Mouse (Mus musculus): ENCODE measurements at regions not wholly inside any gene's neighbourhood (a gene's known extent, or its start where the extent isn't known, plus 50 kb on each side); places are given as distances from the start of the nearest gene placed in this dataset.

- Histone ChIP-seq H3K36me3 (no peaks in the 10 kb centered on the region), H3K4me2 (replicated peaks) (no peak overlapping the region), H3K27ac (replicated peaks) (no peak overlapping the region), H3K4me1 (no peaks in the 10 kb centered on the region), H3K4me3 (replicated peaks) (no peak overlapping the region), H3K9ac (no peak overlapping the region), H3K27me3 (no peaks in the 10 kb centered on the region), H3K9me3 (replicated peaks) (no peaks in the 10 kb centered on the region)
- WGBS = 66% methylated on average over 22 of the region's 22 CpGs
- ATAC-seq (ENCODE audit: insufficient number of reproducible peaks, low FRiP score, low TSS enrichment, low read depth) = no peak
These were observed 384.4 kb downstream of the Zfp536 start for GRCm38 (mm10) chr7:37388843-37389702.

GRCm38 (mm10) chr7:37389703-37390087 is 383.7 kb downstream of the Zfp536 start:
- no peak for ATAC-seq (ENCODE audit: insufficient number of reproducible peaks, low FRiP score, low TSS enrichment, low read depth)
- no peak overlapping the region for H3K4me2 ChIP-seq (replicated peaks)
- no peaks in the 10 kb centered on the region for H3K36me3 ChIP-seq
- WGBS = 88% methylated on average over 2 of the region's 2 CpGs
- H3K27ac ChIP-seq (replicated peaks) = no peak overlapping the region
- no peak overlapping the region for H3K4me3 ChIP-seq (replicated peaks)
- no peak overlapping the region for H3K9ac ChIP-seq
- H3K4me1 ChIP-seq = no peaks in the 10 kb centered on the region
- no peaks in the 10 kb centered on the region for H3K27me3 ChIP-seq
- H3K9me3 ChIP-seq (replicated peaks) = no peaks in the 10 kb centered on the region

- Histone ChIP-seq H3K27ac (replicated peaks) (no peak overlapping the region), H3K4me1 (no peaks in the 10 kb centered on the region), H3K4me2 (replicated peaks) (no peak overlapping the region), H3K4me3 (replicated peaks) (no peak overlapping the region), H3K36me3 (no peaks in the 10 kb centered on the region), H3K9me3 (replicated peaks) (no peaks in the 10 kb centered on the region), H3K9ac (no peak overlapping the region), H3K27me3 (no peaks in the 10 kb centered on the region)
- ATAC-seq (ENCODE audit: insufficient number of reproducible peaks, low FRiP score, low TSS enrichment, low read depth) = no peak
- 92% methylated on average over 7 of the region's 7 CpGs for WGBS
These were observed 383.2 kb downstream of the Zfp536 start for GRCm38 (mm10) chr7:37390271-37390670.

- no peak for ATAC-seq (ENCODE audit: insufficient number of reproducible peaks, low FRiP score, low TSS enrichment, low read depth)
- H3K36me3 ChIP-seq = no peaks in the 10 kb centered on the region
- H3K27me3 ChIP-seq = no peaks in the 10 kb centered on the region
- no peaks in the 10 kb centered on the region for H3K4me1 ChIP-seq
- H3K9ac ChIP-seq = no peak overlapping the region
- H3K4me3 ChIP-seq (replicated peaks) = no peak overlapping the region
- H3K4me2 ChIP-seq (replicated peaks) = no peak overlapping the region
- H3K27ac ChIP-seq (replicated peaks) = no peak overlapping the region
- H3K9me3 ChIP-seq (replicated peaks) = no peaks in the 10 kb centered on the region
- WGBS = 89% methylated on average over 6 of the region's 6 CpGs
These were observed 381.3 kb downstream of the Zfp536 start for GRCm38 (mm10) chr7:37392122-37392521.

- H3K4me3 ChIP-seq (replicated peaks) = no peak overlapping the region
- no peak overlapping the region for H3K27ac ChIP-seq (replicated peaks)
- no peak for ATAC-seq (ENCODE audit: insufficient number of reproducible peaks, low FRiP score, low TSS enrichment, low read depth)
- no peak overlapping the region for H3K9ac ChIP-seq
- no peaks in the 10 kb centered on the region for H3K36me3 ChIP-seq
- no peaks in the 10 kb centered on the region for H3K27me3 ChIP-seq
- no peak overlapping the region for H3K4me2 ChIP-seq (replicated peaks)
- 86% methylated on average over 8 of the region's 8 CpGs for WGBS
- H3K9me3 ChIP-seq (replicated peaks) = no peaks in the 10 kb centered on the region
- no peaks in the 10 kb centered on the region for H3K4me1 ChIP-seq
These were observed 380.8 kb downstream of the Zfp536 start for GRCm38 (mm10) chr7:37392604-37393003.

GRCm38 (mm10) chr7:37393071-37393470 is 380.4 kb downstream of the Zfp536 start:
- H3K4me1 ChIP-seq = no peaks in the 10 kb centered on the region
- H3K27ac ChIP-seq (replicated peaks) = no peak overlapping the region
- H3K27me3 ChIP-seq = no peaks in the 10 kb centered on the region
- no peak for ATAC-seq (ENCODE audit: insufficient number of reproducible peaks, low FRiP score, low TSS enrichment, low read depth)
- 64% methylated on average over 3 of the region's 3 CpGs for WGBS
- H3K4me3 ChIP-seq (replicated peaks) = no peak overlapping the region
- no peak overlapping the region for H3K9ac ChIP-seq
- no peak overlapping the region for H3K4me2 ChIP-seq (replicated peaks)
- no peaks in the 10 kb centered on the region for H3K36me3 ChIP-seq
- no peaks in the 10 kb centered on the region for H3K9me3 ChIP-seq (replicated peaks)

GRCm38 (mm10) chr7:37394965-37395426 is 378.4 kb downstream of the Zfp536 start:
- 61% methylated on average over 8 of the region's 8 CpGs for WGBS
- no peak for ATAC-seq (ENCODE audit: insufficient number of reproducible peaks, low FRiP score, low TSS enrichment, low read depth)
- no peak overlapping the region for H3K27ac ChIP-seq (replicated peaks)
- no peaks in the 10 kb centered on the region for H3K36me3 ChIP-seq
- no peaks in the 10 kb centered on the region for H3K4me1 ChIP-seq
- H3K4me3 ChIP-seq (replicated peaks) = no peak overlapping the region
- no peaks in the 10 kb centered on the region for H3K9me3 ChIP-seq (replicated peaks)
- H3K9ac ChIP-seq = no peak overlapping the region
- H3K4me2 ChIP-seq (replicated peaks) = no peak overlapping the region
- no peaks in the 10 kb centered on the region for H3K27me3 ChIP-seq

- WGBS = 66% methylated on average over 13 of the region's 13 CpGs
- H3K4me1 ChIP-seq = no peaks in the 10 kb centered on the region
- no peak overlapping the region for H3K4me3 ChIP-seq (replicated peaks)
- H3K36me3 ChIP-seq = no peaks in the 10 kb centered on the region
- no peaks in the 10 kb centered on the region for H3K9me3 ChIP-seq (replicated peaks)
- no peak for ATAC-seq (ENCODE audit: insufficient number of reproducible peaks, low FRiP score, low TSS enrichment, low read depth)
- H3K9ac ChIP-seq = no peak overlapping the region
- H3K4me2 ChIP-seq (replicated peaks) = no peak overlapping the region
- H3K27ac ChIP-seq (replicated peaks) = no peak overlapping the region
- no peaks in the 10 kb centered on the region; the same call in 1 of the 2 replicates for H3K27me3 ChIP-seq
These were observed 377.4 kb downstream of the Zfp536 start for GRCm38 (mm10) chr7:37395881-37396513.

- Histone ChIP-seq H3K27ac (replicated peaks) (no peak overlapping the region), H3K9me3 (replicated peaks) (no peaks in the 10 kb centered on the region), H3K4me1 (no peaks in the 10 kb centered on the region), H3K4me2 (replicated peaks) (no peak overlapping the region), H3K27me3 (no peaks in the 10 kb centered on the region; the same call in 1 of the 2 replicates), H3K9ac (no peak overlapping the region), H3K4me3 (replicated peaks) (no peak overlapping the region), H3K36me3 (no peaks in the 10 kb centered on the region)
- ATAC-seq (ENCODE audit: insufficient number of reproducible peaks, low FRiP score, low TSS enrichment, low read depth) = no peak
- WGBS = 90% methylated on average over 2 of the region's 2 CpGs
These were observed 370.0 kb downstream of the Zfp536 start for GRCm38 (mm10) chr7:37403483-37403882.

- H3K9me3 ChIP-seq (replicated peaks) = no peaks in the 10 kb centered on the region
- H3K36me3 ChIP-seq = no peaks in the 10 kb centered on the region
- H3K9ac ChIP-seq = no peak overlapping the region
- 30% methylated on average over 4 of the region's 4 CpGs for WGBS
- H3K4me1 ChIP-seq = no peaks in the 10 kb centered on the region
- ATAC-seq (ENCODE audit: insufficient number of reproducible peaks, low FRiP score, low TSS enrichment, low read depth) = no peak
- no peak overlapping the region for H3K4me3 ChIP-seq (replicated peaks)
- no peak overlapping the region for H3K4me2 ChIP-seq (replicated peaks)
- H3K27me3 ChIP-seq = no peaks in the 10 kb centered on the region
- no peak overlapping the region for H3K27ac ChIP-seq (replicated peaks)
These were observed 360.1 kb downstream of the Zfp536 start for GRCm38 (mm10) chr7:37413350-37413749.

GRCm38 (mm10) chr7:37421704-37422103 is 351.7 kb downstream of the Zfp536 start:
- H3K4me3 ChIP-seq (replicated peaks) = no peak overlapping the region
- H3K4me1 ChIP-seq = no peaks in the 10 kb centered on the region
- no peaks in the 10 kb centered on the region for H3K27me3 ChIP-seq
- H3K4me2 ChIP-seq (replicated peaks) = no peak overlapping the region
- 75% methylated on average over 10 of the region's 10 CpGs for WGBS
- H3K27ac ChIP-seq (replicated peaks) = no peak overlapping the region
- H3K36me3 ChIP-seq = no peaks in the 10 kb centered on the region
- no peak overlapping the region for H3K9ac ChIP-seq
- no peaks in the 10 kb centered on the region for H3K9me3 ChIP-seq (replicated peaks)
- no peak for ATAC-seq (ENCODE audit: insufficient number of reproducible peaks, low FRiP score, low TSS enrichment, low read depth)
